Mouse (Mus musculus): Measurements from ENCODE around the gene Ccdc177. TPM values are rescaled to one million over a fixed set of nuclear protein-coding genes. Genes with fewer than 3 reads are reported as not detected.
A peak's percentile ranks its signal among the peaks of the same experiment; 100 is the strongest.

Ccdc177 gene
- polyA plus RNA-seq, 1 experiment, result not detected

GRCm38 (mm10) chr12:80730567-80730966 lies 29.9 kb downstream of the Ccdc177 start:
- Histone ChIP-seq H3K36me3 (ENCODE audit: control insufficient read depth, insufficient read depth, low read length) (no peaks in the 10 kb centered on the region), H3K27ac (ENCODE audit: control insufficient read depth, insufficient read depth, low read length) (no peak overlapping the region), H3K4me1 (replicated peaks; ENCODE audit: control insufficient read depth, insufficient read depth, low read length) (peaks cover 6% of the 10 kb centered on the region; the same call in 1 of the 2 replicates), H3K27me3 (ENCODE audit: control insufficient read depth, insufficient read depth, low read length) (no peaks in the 10 kb centered on the region), H3K4me3 (ENCODE audit: control insufficient read depth, insufficient read depth, low read length) (no peak overlapping the region)
- DNase-seq, result peak; percentile 30
- WGBS, result 32% methylated on average over 9 of the region's 9 CpGs
- TF ChIP-seq CTCF (IDR thresholded peaks at IDR 0.05; ENCODE audit: borderline replicate concordance, control insufficient read depth, extremely low read depth, insufficient read depth, low read length, poor library complexity) (no peak), POLR2A (IDR thresholded peaks at IDR 0.05; ENCODE audit: control insufficient read depth, extremely low read depth, insufficient read depth, low read length, poor library complexity) (no peak)

- no peak for DNase-seq
- TF ChIP-seq CTCF (IDR thresholded peaks at IDR 0.05; ENCODE audit: borderline replicate concordance, control insufficient read depth, extremely low read depth, insufficient read depth, low read length, poor library complexity) (no peak), POLR2A (IDR thresholded peaks at IDR 0.05; ENCODE audit: control insufficient read depth, extremely low read depth, insufficient read depth, low read length, poor library complexity) (no peak)
- no peak overlapping the region for H3K4me3 ChIP-seq (ENCODE audit: control insufficient read depth, insufficient read depth, low read length)
- WGBS, result 79% methylated on average over 12 of the region's 12 CpGs
- no peaks in the 10 kb centered on the region for H3K27me3 ChIP-seq (ENCODE audit: control insufficient read depth, insufficient read depth, low read length)
- no peak overlapping the region for H3K27ac ChIP-seq (ENCODE audit: control insufficient read depth, insufficient read depth, low read length)
- peaks cover 6% of the 10 kb centered on the region; the same call in 1 of the 2 replicates for H3K4me1 ChIP-seq (replicated peaks; ENCODE audit: control insufficient read depth, insufficient read depth, low read length)
- no peaks in the 10 kb centered on the region for H3K36me3 ChIP-seq (ENCODE audit: control insufficient read depth, insufficient read depth, low read length)
Measured at GRCm38 (mm10) chr12:80729758-80730530, 30.5 kb downstream of the Ccdc177 start.

GRCm38 (mm10) chr12:80728814-80729213 lies 31.7 kb downstream of the Ccdc177 start:
- no peak overlapping the region for H3K4me3 ChIP-seq (ENCODE audit: control insufficient read depth, insufficient read depth, low read length)
- H3K27me3 ChIP-seq (ENCODE audit: control insufficient read depth, insufficient read depth, low read length), result no peaks in the 10 kb centered on the region
- DNase-seq, result no peak
- H3K27ac ChIP-seq (ENCODE audit: control insufficient read depth, insufficient read depth, low read length), result no peak overlapping the region
- peaks cover 6% of the 10 kb centered on the region; the same call in 1 of the 2 replicates for H3K4me1 ChIP-seq (replicated peaks; ENCODE audit: control insufficient read depth, insufficient read depth, low read length)
- 89% methylated on average over 2 of the region's 2 CpGs for WGBS
- TF ChIP-seq POLR2A (IDR thresholded peaks at IDR 0.05; ENCODE audit: control insufficient read depth, extremely low read depth, insufficient read depth, low read length, poor library complexity) (no peak), CTCF (IDR thresholded peaks at IDR 0.05; ENCODE audit: borderline replicate concordance, control insufficient read depth, extremely low read depth, insufficient read depth, low read length, poor library complexity) (no peak)
- H3K36me3 ChIP-seq (ENCODE audit: control insufficient read depth, insufficient read depth, low read length), result no peaks in the 10 kb centered on the region

- Histone ChIP-seq H3K4me3 (ENCODE audit: control insufficient read depth, insufficient read depth, low read length) (no peak overlapping the region), H3K27ac (ENCODE audit: control insufficient read depth, insufficient read depth, low read length) (no peak overlapping the region), H3K4me1 (replicated peaks; ENCODE audit: control insufficient read depth, insufficient read depth, low read length) (peaks cover 6% of the 10 kb centered on the region; the same call in 1 of the 2 replicates), H3K27me3 (ENCODE audit: control insufficient read depth, insufficient read depth, low read length) (no peaks in the 10 kb centered on the region), H3K36me3 (ENCODE audit: control insufficient read depth, insufficient read depth, low read length) (no peaks in the 10 kb centered on the region)
- WGBS, result 0% methylated on average over 1 of the region's 1 CpGs
- TF ChIP-seq POLR2A (IDR thresholded peaks at IDR 0.05; ENCODE audit: control insufficient read depth, extremely low read depth, insufficient read depth, low read length, poor library complexity), result no peak
- peak; percentile 29 for DNase-seq
Measured at GRCm38 (mm10) chr12:80728207-80728606, 32.3 kb downstream of the Ccdc177 start.

GRCm38 (mm10) chr12:80724853-80725559 lies 35.5 kb downstream of the Ccdc177 start:
- Histone ChIP-seq H3K36me3 (ENCODE audit: control insufficient read depth, insufficient read depth, low read length) (no peaks in the 10 kb centered on the region), H3K4me3 (ENCODE audit: control insufficient read depth, insufficient read depth, low read length) (no peak overlapping the region), H3K4me1 (replicated peaks; ENCODE audit: control insufficient read depth, insufficient read depth, low read length) (peaks cover 6% of the 10 kb centered on the region; the same call in 1 of the 2 replicates), H3K27ac (ENCODE audit: control insufficient read depth, insufficient read depth, low read length) (no peak overlapping the region), H3K27me3 (ENCODE audit: control insufficient read depth, insufficient read depth, low read length) (no peaks in the 10 kb centered on the region)
- WGBS, result 41% methylated on average over 10 of the region's 10 CpGs
- no peak for TF ChIP-seq CTCF (IDR thresholded peaks at IDR 0.05; ENCODE audit: borderline replicate concordance, control insufficient read depth, extremely low read depth, insufficient read depth, low read length, poor library complexity)
- no peak for TF ChIP-seq POLR2A (IDR thresholded peaks at IDR 0.05; ENCODE audit: control insufficient read depth, extremely low read depth, insufficient read depth, low read length, poor library complexity)
- peak; percentile 82 for DNase-seq

GRCm38 (mm10) chr12:80721458-80721857 lies 39.0 kb downstream of the Ccdc177 start:
- no peak overlapping the region for H3K27ac ChIP-seq (ENCODE audit: control insufficient read depth, insufficient read depth, low read length)
- TF ChIP-seq POLR2A (IDR thresholded peaks at IDR 0.05; ENCODE audit: control insufficient read depth, extremely low read depth, insufficient read depth, low read length, poor library complexity), result no peak
- no peak for TF ChIP-seq CTCF (IDR thresholded peaks at IDR 0.05; ENCODE audit: borderline replicate concordance, control insufficient read depth, extremely low read depth, insufficient read depth, low read length, poor library complexity)
- WGBS, result 97% methylated on average over 15 of the region's 15 CpGs
- H3K36me3 ChIP-seq (ENCODE audit: control insufficient read depth, insufficient read depth, low read length), result no peaks in the 10 kb centered on the region
- no peaks in the 10 kb centered on the region for H3K27me3 ChIP-seq (ENCODE audit: control insufficient read depth, insufficient read depth, low read length)
- no peaks in the 10 kb centered on the region for H3K4me1 ChIP-seq (replicated peaks; ENCODE audit: control insufficient read depth, insufficient read depth, low read length)
- H3K4me3 ChIP-seq (ENCODE audit: control insufficient read depth, insufficient read depth, low read length), result no peak overlapping the region
- no peak for DNase-seq
